Mouse (Mus musculus): ENCODE results near the gene Zfp524.

- TF ChIP-seq CTCF (IDR thresholded peaks at IDR 0.05) (no peak), POLR2A (IDR thresholded peaks at IDR 0.05; ENCODE audit: insufficient read depth, low read depth, low read length) (no peak), EP300 (IDR thresholded peaks at IDR 0.05; ENCODE audit: insufficient read depth, low read depth, low read length) (no peak)
These were observed 26.0 kb upstream of the Zfp524 start for GRCm38 (mm10) chr7:4988250-4988649.

Measured in heart, adult 2 months (tissue).